9 mouse cellular contexts compared by ENCODE assay signal in genomic region chr7:6770286-6770685, GRCm38 (mm10). TPM values are rescaled to one million over a fixed set of nuclear protein-coding genes. Genes with fewer than 3 reads are reported as not detected.
DNase-seq lines count a peak whose midpoint lies in the region; ATAC-seq and TF ChIP-seq lines count a peak whose summit lies in the region.
"Had no signal": no experiment of that assay in that cellular context is flagged by ENCODE, and none has a peak within 500 bp of the region (broad histone marks: within the 10 kb centered on the region; RNA-seq: fewer than 3 reads in every experiment).

No protein-coding gene starts in this region.

- no peak overlapping the region for H3K4me3 ChIP-seq in forebrain, embryonic 11.5 days (ENCODE audit: low read depth, low read length)
- no peak overlapping the region for H3K4me3 ChIP-seq in forebrain, embryonic 16.5 days (replicated peaks; ENCODE audit: low read length)
- no peak overlapping the region for H3K4me3 ChIP-seq in embryonic facial prominence, embryonic 15.5 days (replicated peaks)
- no peak overlapping the region for H3K4me3 ChIP-seq in hindbrain, embryonic 15.5 days
- no peak overlapping the region for H3K4me3 ChIP-seq in liver, adult 2 months (ENCODE audit: insufficient read depth, low read depth, low read length)
- H3K4me3 ChIP-seq: neural tube, embryonic 12.5 days had no signal

- no peaks in the 10 kb centered on the region for H3K79me2 ChIP-seq in liver, adult 2 months (ENCODE audit: control insufficient read depth, insufficient read depth, low read length)

- TF ChIP-seq CTCF in liver, adult 2 months (IDR thresholded peaks at IDR 0.05; ENCODE audit: low read depth, low read length), result no peak

- no peak overlapping the region for H3K9ac ChIP-seq in forebrain, embryonic 11.5 days (ENCODE audit: low read length)
- no peak overlapping the region for H3K9ac ChIP-seq in forebrain, embryonic 16.5 days (replicated peaks; ENCODE audit: low read depth, low read length)
- H3K9ac ChIP-seq in embryonic facial prominence, embryonic 15.5 days, result no peak overlapping the region
- no peak overlapping the region for H3K9ac ChIP-seq in hindbrain, embryonic 15.5 days
- H3K9ac ChIP-seq in liver, adult 2 months (ENCODE audit: low read depth, low read length), result no peak overlapping the region
- H3K9ac ChIP-seq: neural tube, embryonic 12.5 days had no signal

- H3K27me3 ChIP-seq in forebrain, embryonic 11.5 days (ENCODE audit: control insufficient read depth, insufficient read depth, low read length), result no peaks in the 10 kb centered on the region
- H3K27me3 ChIP-seq in forebrain, embryonic 16.5 days (replicated peaks; ENCODE audit: control insufficient read depth, insufficient read depth, low read length), result no peaks in the 10 kb centered on the region
- H3K27me3 ChIP-seq in embryonic facial prominence, embryonic 15.5 days, result no peaks in the 10 kb centered on the region
- no peaks in the 10 kb centered on the region for H3K27me3 ChIP-seq in hindbrain, embryonic 15.5 days
- H3K27me3 ChIP-seq in liver, adult 2 months (ENCODE audit: control insufficient read depth, insufficient read depth, low read length), result no peaks in the 10 kb centered on the region
- H3K27me3 ChIP-seq: neural tube, embryonic 12.5 days had no signal

- H3K4me2 ChIP-seq in forebrain, embryonic 11.5 days (ENCODE audit: low read depth, low read length, severe bottlenecking), result no peak overlapping the region
- no peak overlapping the region for H3K4me2 ChIP-seq in forebrain, embryonic 16.5 days (ENCODE audit: low read length)
- peak overlapping the region; percentile 34; the same call in 1 of the 2 replicates for H3K4me2 ChIP-seq in embryonic facial prominence, embryonic 15.5 days (replicated peaks)
- H3K4me2 ChIP-seq in hindbrain, embryonic 15.5 days, result no peak overlapping the region
- H3K4me2 ChIP-seq: neural tube, embryonic 12.5 days had no signal

- peaks cover 3% of the 10 kb centered on the region for H3K4me1 ChIP-seq in forebrain, embryonic 11.5 days (replicated peaks; ENCODE audit: control insufficient read depth, insufficient read depth, low read length)
- H3K4me1 ChIP-seq in forebrain, embryonic 16.5 days (replicated peaks; ENCODE audit: control insufficient read depth, insufficient read depth, low read length), result no peaks in the 10 kb centered on the region
- H3K4me1 ChIP-seq in embryonic facial prominence, embryonic 15.5 days, result peaks cover 12% of the 10 kb centered on the region
- peaks cover 5% of the 10 kb centered on the region; the same call in 1 of the 2 replicates for H3K4me1 ChIP-seq in hindbrain, embryonic 15.5 days (replicated peaks)
- peaks cover 3% of the 10 kb centered on the region for H3K4me1 ChIP-seq in liver, adult 2 months (ENCODE audit: control insufficient read depth, insufficient read depth, low read length)

- no peaks in the 10 kb centered on the region for H3K9me3 ChIP-seq in forebrain, embryonic 11.5 days (ENCODE audit: control insufficient read depth, low read length)
- no peaks in the 10 kb centered on the region for H3K9me3 ChIP-seq in forebrain, embryonic 16.5 days (ENCODE audit: control insufficient read depth, low read length)
- H3K9me3 ChIP-seq in embryonic facial prominence, embryonic 15.5 days (replicated peaks), result no peaks in the 10 kb centered on the region
- H3K9me3 ChIP-seq in hindbrain, embryonic 15.5 days, result no peaks in the 10 kb centered on the region
- H3K9me3 ChIP-seq: neural tube, embryonic 12.5 days had no signal

- H3K36me3 ChIP-seq in forebrain, embryonic 11.5 days (ENCODE audit: control insufficient read depth, insufficient read depth, low read length), result no peaks in the 10 kb centered on the region
- no peaks in the 10 kb centered on the region for H3K36me3 ChIP-seq in forebrain, embryonic 16.5 days (ENCODE audit: control insufficient read depth, insufficient read depth)
- no peaks in the 10 kb centered on the region for H3K36me3 ChIP-seq in embryonic facial prominence, embryonic 15.5 days
- H3K36me3 ChIP-seq in hindbrain, embryonic 15.5 days, result no peaks in the 10 kb centered on the region; the same call in 1 of the 2 replicates
- H3K36me3 ChIP-seq in liver, adult 2 months (ENCODE audit: control insufficient read depth, insufficient read depth, low read length), result no peaks in the 10 kb centered on the region

- no peak overlapping the region for H3K27ac ChIP-seq in forebrain, embryonic 11.5 days (ENCODE audit: low read depth, low read length)
- no peak overlapping the region for H3K27ac ChIP-seq in forebrain, embryonic 16.5 days (ENCODE audit: low read length)
- H3K27ac ChIP-seq in embryonic facial prominence, embryonic 15.5 days (replicated peaks), result peak overlapping the region; percentile 75
- no peak overlapping the region for H3K27ac ChIP-seq in hindbrain, embryonic 15.5 days (replicated peaks)
- H3K27ac ChIP-seq in liver, adult 2 months (replicated peaks; ENCODE audit: insufficient read depth, low read depth, low read length), result no peak overlapping the region
- H3K27ac ChIP-seq: neural tube, embryonic 12.5 days had no signal

- TF ChIP-seq POLR2A in liver, adult 2 months (IDR thresholded peaks at IDR 0.05; ENCODE audit: extremely low read depth, insufficient read depth, low read length), result no peak

- no peak for DNase-seq in forebrain, embryonic 11.5 days (ENCODE audit: low spot score)
- peak; percentile 70 for DNase-seq in liver, adult 2 months (ENCODE audit: extremely low read depth, low read depth, low spot score)
- no peak for DNase-seq in adipocyte (ENCODE audit: low spot score)
- DNase-seq in right cerebral cortex, postnatal 10 days (ENCODE audit: low spot score in 2 of 2), result no peak
- DNase-seq in B cell, adult 2 months, result no peak

- 0 out of 2 replicates have a peak, but pooled peaks have one; percentile 36 for ATAC-seq in forebrain, embryonic 11.5 days (replicated peaks; ENCODE audit: low FRiP score)
- ATAC-seq in forebrain, embryonic 16.5 days, result no peak
- ATAC-seq in embryonic facial prominence, embryonic 15.5 days (ENCODE audit: insufficient number of reproducible peaks, low FRiP score, low TSS enrichment, low read depth), result peak; percentile 47
- ATAC-seq in hindbrain, embryonic 15.5 days (ENCODE audit: low FRiP score, low read depth), result peak; percentile 73; the same call in 1 of the 2 replicates

- WGBS in forebrain, embryonic 11.5 days, result 0% methylated on average over 8 of the region's 8 CpGs
- WGBS in forebrain, embryonic 16.5 days, result 7% methylated on average over 8 of the region's 8 CpGs
- WGBS in embryonic facial prominence, embryonic 15.5 days, result 3% methylated on average over 8 of the region's 8 CpGs
- 5% methylated on average over 8 of the region's 8 CpGs for WGBS in hindbrain, embryonic 15.5 days
- WGBS in liver, adult 2 months, result 4% methylated on average over 8 of the region's 8 CpGs

RNA-seq across cellular contexts. Expression of gene Usp29, which starts 39.9 kb away (rescaled TPM):
- polyA plus RNA-seq in forebrain, embryonic 11.5 days (2014; fragmentation: Nextera tagmentation; extraction: Ambion mirVana), result 13.3 and 14.4 TPM in 2 replicates
- polyA plus RNA-seq in forebrain, embryonic 16.5 days (2015; fragmentation: Nextera tagmentation; extraction: Ambion mirVana), result 19.0 and 32.0 TPM in 2 replicates
- polyA plus RNA-seq in embryonic facial prominence, embryonic 15.5 days (2015; fragmentation: Nextera tagmentation; extraction: Ambion mirVana), result 9.3 and 9.9 TPM in 2 replicates
- 28.3 and 30.2 TPM in 2 replicates for polyA plus RNA-seq in hindbrain, embryonic 15.5 days (2015; fragmentation: Nextera tagmentation; extraction: Ambion mirVana)
- total RNA-seq in liver, adult 2 months (2014; rRNA removed), result under 0.01 and 0.09 TPM in 2 replicates
- polyA plus RNA-seq in liver, adult 2 months (2012; rRNA removed), result not detected in 2 replicates

RNA-seq across cellular contexts. Expression of gene Peg3, which starts 40.1 kb away (rescaled TPM):
- 100 and 104 TPM in 2 replicates for polyA plus RNA-seq in forebrain, embryonic 11.5 days (2014; fragmentation: Nextera tagmentation; extraction: Ambion mirVana)
- 56.9 and 66.5 TPM in 2 replicates for polyA plus RNA-seq in forebrain, embryonic 16.5 days (2015; fragmentation: Nextera tagmentation; extraction: Ambion mirVana)
- polyA plus RNA-seq in embryonic facial prominence, embryonic 15.5 days (2015; fragmentation: Nextera tagmentation; extraction: Ambion mirVana), result 213 and 237 TPM in 2 replicates
- polyA plus RNA-seq in hindbrain, embryonic 15.5 days (2015; fragmentation: Nextera tagmentation; extraction: Ambion mirVana), result 90.4 and 93.6 TPM in 2 replicates
- total RNA-seq in liver, adult 2 months (2014; rRNA removed), result 3.8 and 4.2 TPM in 2 replicates
- polyA plus RNA-seq in liver, adult 2 months (2012; rRNA removed), result 1.00 and 1.7 TPM in 2 replicates

Comparison
In these comparisons a context has a peak if more than half of its experiments do, and no peak if none do; other contexts are left out.
1. RNA of gene Usp29, which starts 39.9 kb away (polyA plus RNA-seq): 19.0 to 32.0 TPM in forebrain, embryonic 16.5 days, 28.3 to 30.2 TPM in hindbrain, embryonic 15.5 days, 13.3 to 14.4 TPM in forebrain, embryonic 11.5 days and 9.3 to 9.9 TPM in embryonic facial prominence, embryonic 15.5 days; not detected in liver, adult 2 months; every median in the first group is over 10 times any median in the second.
2. RNA of gene Peg3, which starts 40.1 kb away (polyA plus RNA-seq): 213 to 237 TPM in embryonic facial prominence, embryonic 15.5 days, 100 to 104 TPM in forebrain, embryonic 11.5 days, 90.4 to 93.6 TPM in hindbrain, embryonic 15.5 days and 56.9 to 66.5 TPM in forebrain, embryonic 16.5 days; 1.00 to 1.7 TPM in liver, adult 2 months; every median in the first group is over 10 times any median in the second.